Mouse (Mus musculus) embryonic stem cell, embryonic (primary cell): Measurements from ENCODE around the gene Ctnna3.
"Not testable (repeated sequence)": the region's sequence is repeated elsewhere in the genome, so short reads cannot be mapped to it uniquely, and the experiment has no call there.

Experiments
- CTCF ChIA-PET, 4 experiments: fragments of 300-600 bp in 2 of 4; fragments of 350-600 bp in 2 of 4; sonication (Branson Sonifier 250); formaldehyde crosslinking; loops; one replicate each; lab custom pipeline; 2022; ENCODE audit warnings: inconsistent platforms in 2 of 4; lab: Charles Lee
- POLR2A ChIA-PET, 4 experiments: fragments of 300-600 bp in 2 of 4; fragments of 350-600 bp in 2 of 4; sonication (Branson Sonifier 250); formaldehyde crosslinking; loops; one replicate each; lab custom pipeline; 2022; ENCODE audit warnings: antibody characterized with exemption in 4 of 4, inconsistent platforms in 1 of 4; lab: Charles Lee

Gene Ctnna3

GRCm38 (mm10) chr10:65022667-65023066 is 1592.8 kb downstream of the Ctnna3 start:
- POLR2A ChIA-PET = no interaction called here
- CTCF ChIA-PET = interaction anchor here in 1 of 4 experiments (0.7 kb wide), 1 partner anchor 312 kb away, joined by 3 read pairs; no protein-coding TSS in a partner anchor

- CTCF ChIA-PET, POLR2A ChIA-PET: not testable (repeated sequence)
Measured at GRCm38 (mm10) chr10:65033516-65033915, 1603.6 kb downstream of the Ctnna3 start.
